Mouse (Mus musculus): ENCODE data around the gene Adk. TPM values are rescaled to one million over a fixed set of nuclear protein-coding genes. Genes with fewer than 3 reads are reported as not detected.
"Not testable (repeated sequence)": the region's sequence is repeated elsewhere in the genome, so short reads cannot be mapped to it uniquely, and the experiment has no call there.

Adk gene
- polyA plus RNA-seq, 1 experiment from 2014 or later, result 223 TPM

DNA sequence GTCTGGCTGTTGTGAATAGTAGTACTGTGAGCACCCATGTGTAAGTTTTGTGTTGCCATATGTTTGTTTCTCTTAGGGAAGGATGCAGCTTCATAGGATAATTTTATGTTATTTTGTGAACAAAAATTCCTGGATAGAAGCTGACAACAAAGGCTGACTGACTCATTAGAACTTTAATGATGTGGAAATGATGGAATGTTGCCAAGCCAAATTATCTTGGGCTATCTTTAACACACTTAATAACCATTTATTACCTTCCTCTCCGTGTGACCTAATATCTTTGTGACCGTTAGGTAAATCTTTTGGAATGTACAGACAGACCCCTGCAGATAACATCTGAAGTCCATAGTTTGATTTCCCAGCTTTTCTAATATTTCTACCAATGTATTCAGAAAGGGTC lies 33.7 kb downstream of the Adk start:
- Histone ChIP-seq H3K4me3 (no peak overlapping the region), H3K4me2 (no peak overlapping the region), H3K9me3 (replicated peaks) (no peaks in the 10 kb centered on the region), H3K4me1 (replicated peaks) (peaks cover 61% of the 10 kb centered on the region), H3K27ac (peak overlapping the region; percentile 87), H3K9ac (no peak overlapping the region), H3K27me3 (no peaks in the 10 kb centered on the region), H3K36me3 (no peaks in the 10 kb centered on the region)
- no peak for ATAC-seq (replicated peaks; ENCODE audit: insufficient number of reproducible peaks, insufficient read depth, low FRiP score, low read depth)
- WGBS, result 17% methylated on average over 2 of the region's 2 CpGs

DNA sequence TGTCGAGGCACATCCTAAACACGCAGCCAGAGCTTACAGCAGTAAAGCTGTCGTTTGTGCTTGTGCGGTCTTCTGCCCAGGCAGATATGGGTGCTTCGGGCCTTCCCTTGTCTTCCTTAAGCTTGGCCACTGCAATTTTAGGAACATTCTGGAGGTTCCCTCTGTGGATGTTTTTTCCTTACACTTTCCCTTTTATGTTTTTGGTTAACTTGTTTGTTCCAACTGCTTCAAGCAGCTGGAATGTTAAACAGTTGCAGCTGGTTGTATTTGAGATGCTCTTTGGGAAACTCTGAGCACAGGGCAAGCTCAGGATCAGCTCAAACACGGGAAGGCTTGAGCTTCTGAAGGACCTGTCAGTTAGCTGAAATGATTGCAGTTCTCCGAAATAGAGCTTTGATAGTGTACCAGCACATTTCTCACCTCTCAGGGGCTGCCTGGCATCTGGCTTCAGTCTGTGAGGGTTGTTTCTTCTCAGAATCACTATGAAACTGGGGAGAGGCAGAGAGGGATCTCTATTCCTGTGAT lies 34.5 kb downstream of the Adk start:
- no peaks in the 10 kb centered on the region for H3K9me3 ChIP-seq (replicated peaks)
- H3K4me2 ChIP-seq, result peak overlapping the region; percentile 44
- peak overlapping the region; percentile 31; the same call in 1 of the 2 replicates for H3K9ac ChIP-seq

DNA sequence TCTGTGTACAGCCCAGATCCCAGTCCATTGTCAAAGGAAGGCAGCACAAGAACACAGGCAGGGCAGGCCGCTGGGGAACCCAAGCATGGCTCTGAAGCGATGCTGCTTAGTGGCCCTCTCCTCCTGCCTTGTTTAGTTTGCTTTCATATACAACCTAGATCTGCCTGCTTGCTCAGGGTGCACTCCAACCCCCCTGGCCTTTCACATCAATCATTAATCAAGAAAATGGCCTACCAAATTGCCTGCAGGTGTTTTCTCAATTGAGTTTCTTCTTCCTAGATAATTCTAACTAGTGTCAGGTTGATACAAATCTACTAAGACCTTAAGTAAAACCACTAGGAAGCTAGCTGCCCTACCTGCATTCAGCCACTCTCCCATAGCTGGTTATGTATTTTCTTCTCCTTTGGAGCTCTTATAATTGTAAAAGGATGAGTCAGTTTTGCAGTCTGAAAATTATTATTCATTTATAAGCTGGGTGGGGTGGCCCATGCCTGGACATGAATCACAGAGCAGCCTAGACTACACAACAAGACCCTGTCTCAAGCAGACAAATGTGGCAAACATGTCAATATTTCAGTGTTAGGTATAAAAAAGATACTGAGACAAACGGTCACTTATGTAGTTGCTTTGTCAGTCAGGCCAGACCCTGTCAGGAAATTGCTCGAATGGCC lies 35.2 kb downstream of the Adk start:
- Histone ChIP-seq H3K27me3 (no peaks in the 10 kb centered on the region), H3K4me2 (peak overlapping the region; percentile 44), H3K9ac (peak overlapping the region; percentile 31; the same call in 1 of the 2 replicates), H3K4me3 (no peak overlapping the region), H3K27ac (peak overlapping the region; percentile 87), H3K36me3 (0 out of 2 replicates have a peak, but pooled peaks cover 2% of the 10 kb centered on the region), H3K9me3 (replicated peaks) (no peaks in the 10 kb centered on the region), H3K4me1 (replicated peaks) (peaks cover 55% of the 10 kb centered on the region)
- WGBS, result 46% methylated on average over 4 of the region's 4 CpGs
- ATAC-seq (replicated peaks; ENCODE audit: insufficient number of reproducible peaks, insufficient read depth, low FRiP score, low read depth), result no peak

More for the DNA sequence above, 34.5 kb downstream of the Adk start:
- Histone ChIP-seq H3K36me3 (no peaks in the 10 kb centered on the region), H3K4me3 (no peak overlapping the region), H3K27me3 (no peaks in the 10 kb centered on the region), H3K4me1 (replicated peaks) (peaks cover 61% of the 10 kb centered on the region), H3K27ac (peak overlapping the region; percentile 87)
- WGBS, result 21% methylated on average over 7 of the region's 7 CpGs
- no peak for ATAC-seq (replicated peaks; ENCODE audit: insufficient number of reproducible peaks, insufficient read depth, low FRiP score, low read depth)

DNA sequence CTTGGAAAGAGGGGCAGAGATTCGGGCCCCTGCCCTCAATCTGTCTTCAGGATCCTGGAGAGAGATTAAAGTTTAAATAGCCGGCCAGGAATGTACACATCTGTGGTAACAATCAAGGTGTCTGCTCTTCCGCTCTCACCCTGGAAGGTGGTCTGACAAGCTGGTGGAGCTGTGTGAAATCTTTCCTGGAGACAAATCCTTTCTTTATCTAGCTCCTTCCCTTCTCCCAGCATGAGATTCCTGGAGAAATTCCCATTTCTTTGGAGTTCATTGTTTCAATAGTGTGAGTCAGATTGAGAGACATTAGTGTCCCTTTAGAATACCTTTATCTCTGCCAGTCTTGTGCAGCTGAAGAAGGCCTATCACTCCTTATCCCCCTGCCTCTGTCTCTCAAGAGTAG lies 36.4 kb downstream of the Adk start:
- WGBS, result 48% methylated on average over 3 of the region's 3 CpGs
- Histone ChIP-seq H3K9me3 (replicated peaks) (no peaks in the 10 kb centered on the region), H3K9ac (no peak overlapping the region), H3K4me2 (no peak overlapping the region), H3K4me1 (replicated peaks) (peaks cover 46% of the 10 kb centered on the region), H3K4me3 (no peak overlapping the region), H3K27me3 (no peaks in the 10 kb centered on the region), H3K36me3 (peaks cover 10% of the 10 kb centered on the region), H3K27ac (0 out of 2 replicates have a peak overlapping the region, but pooled peaks have one; percentile 87)
- no peak for ATAC-seq (replicated peaks; ENCODE audit: insufficient number of reproducible peaks, insufficient read depth, low FRiP score, low read depth)

DNA sequence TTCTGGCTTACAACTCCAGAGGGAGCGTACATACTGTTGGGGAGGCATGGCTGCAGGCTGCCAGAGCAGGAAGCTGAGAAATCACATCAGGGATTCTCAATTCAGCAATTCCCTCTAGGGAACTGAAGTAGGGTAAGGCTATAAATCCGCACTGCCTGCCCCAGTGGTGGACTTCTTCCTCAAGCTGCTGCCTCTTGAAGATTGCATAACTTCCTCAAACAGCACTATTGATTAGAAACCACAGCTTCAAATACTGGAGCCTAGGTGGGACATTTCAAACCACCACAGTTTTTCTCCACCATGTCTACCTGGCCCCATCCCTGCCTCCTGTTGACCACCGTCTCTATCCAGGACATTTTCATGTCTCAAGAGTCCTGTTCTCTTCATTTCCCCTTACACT lies 38.0 kb downstream of the Adk start:
- no peak for ATAC-seq (replicated peaks; ENCODE audit: insufficient number of reproducible peaks, insufficient read depth, low FRiP score, low read depth)
- peaks cover 50% of the 10 kb centered on the region for H3K4me1 ChIP-seq (replicated peaks)
- 72% methylated on average over 3 of the region's 3 CpGs for WGBS

DNA sequence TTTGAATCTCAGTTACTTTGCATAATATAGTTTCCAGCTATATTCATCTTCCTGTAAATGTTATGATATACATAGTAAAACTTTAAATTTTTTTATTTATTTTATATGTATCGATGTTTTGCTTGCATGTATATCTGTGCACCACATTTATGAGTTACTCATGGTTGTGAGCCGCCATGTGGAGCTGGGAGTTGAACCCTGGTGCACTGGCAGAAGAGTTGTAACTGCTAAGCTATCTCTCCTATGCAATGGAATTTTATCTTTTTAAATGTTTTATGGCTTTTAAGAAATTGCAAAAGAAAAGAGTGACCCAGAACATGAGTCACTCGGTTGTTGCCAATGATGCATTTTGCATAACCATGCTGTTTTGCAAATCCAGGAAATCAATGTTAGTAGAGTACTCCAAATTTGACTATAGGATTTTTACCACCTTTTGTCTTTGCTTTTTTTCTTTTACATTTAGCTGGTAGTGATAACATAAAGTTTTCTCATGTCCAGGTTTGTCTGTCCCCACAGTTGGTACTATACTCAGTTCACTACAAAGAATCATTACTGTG lies 38.6 kb downstream of the Adk start:
- H3K4me1 ChIP-seq (replicated peaks), result peaks cover 44% of the 10 kb centered on the region
- 92% methylated on average over 3 of the region's 3 CpGs for WGBS
- no peak for ATAC-seq (replicated peaks; ENCODE audit: insufficient number of reproducible peaks, insufficient read depth, low FRiP score, low read depth)
- no peaks in the 10 kb centered on the region for H3K9me3 ChIP-seq (replicated peaks)
- H3K9ac ChIP-seq, result no peak overlapping the region
- no peak overlapping the region for H3K4me3 ChIP-seq
- H3K27ac ChIP-seq, result no peak overlapping the region
- H3K27me3 ChIP-seq, result no peaks in the 10 kb centered on the region
- H3K4me2 ChIP-seq, result no peak overlapping the region
- H3K36me3 ChIP-seq, result peaks cover 10% of the 10 kb centered on the region

More for the DNA sequence above, 38.0 kb downstream of the Adk start:
- no peak overlapping the region for H3K9ac ChIP-seq
- H3K36me3 ChIP-seq, result peaks cover 10% of the 10 kb centered on the region
- H3K27ac ChIP-seq, result no peak overlapping the region
- H3K9me3 ChIP-seq (replicated peaks), result no peaks in the 10 kb centered on the region
- no peaks in the 10 kb centered on the region for H3K27me3 ChIP-seq
- no peak overlapping the region for H3K4me3 ChIP-seq
- H3K4me2 ChIP-seq, result no peak overlapping the region

DNA sequence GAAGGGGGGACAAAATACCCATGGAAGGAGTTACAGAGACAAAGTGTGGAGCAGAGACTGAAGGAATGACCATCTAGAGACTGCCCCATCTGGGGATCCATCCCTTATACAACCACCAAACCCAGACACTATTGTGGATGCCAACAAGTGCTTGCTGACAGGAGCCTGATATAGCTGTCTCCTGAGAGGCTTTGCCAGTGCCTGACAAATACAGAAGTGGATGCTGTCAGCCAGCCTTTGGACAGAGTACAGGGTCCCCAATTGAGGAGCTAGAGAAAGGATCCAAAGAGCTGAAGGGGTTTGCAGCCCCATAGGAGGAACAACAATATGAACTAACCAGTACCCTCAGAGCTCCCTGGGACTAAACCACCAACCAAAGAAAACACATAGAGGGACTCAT lies 41.8 kb downstream of the Adk start:
- not testable (repeated sequence) for H3K4me2 ChIP-seq; H3K36me3 ChIP-seq; H3K4me3 ChIP-seq; H3K9me3 ChIP-seq (replicated peaks); H3K9ac ChIP-seq; H3K27me3 ChIP-seq; ATAC-seq (replicated peaks; ENCODE audit: insufficient number of reproducible peaks, insufficient read depth, low FRiP score, low read depth)
- H3K4me1 ChIP-seq (replicated peaks), result peaks cover 17% of the 10 kb centered on the region; the same call in 1 of the 2 replicates
- 0 out of 2 replicates have a peak overlapping the region, but pooled peaks have one; percentile 16 for H3K27ac ChIP-seq

DNA sequence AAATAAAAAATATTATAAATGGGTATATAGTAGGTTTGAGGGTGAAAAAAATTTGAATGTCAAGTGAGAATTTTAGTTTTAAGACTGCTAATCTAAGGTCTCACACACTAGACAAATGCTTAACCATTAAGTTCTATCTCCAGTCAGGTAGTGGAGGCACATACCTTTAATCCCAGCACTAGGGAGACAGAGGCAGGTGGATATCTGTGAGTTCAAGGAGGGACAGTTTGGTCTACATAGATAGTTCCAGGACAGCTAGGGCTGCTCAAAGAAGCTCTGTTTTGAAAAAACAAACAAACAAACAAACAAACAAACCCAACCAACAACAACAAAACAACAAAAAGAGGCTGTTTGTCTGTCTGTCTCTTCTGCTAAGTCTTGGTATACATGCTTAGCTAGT lies 43.9 kb downstream of the Adk start:
- Histone ChIP-seq H3K27ac (no peak overlapping the region), H3K9ac (no peak overlapping the region), H3K4me3 (no peak overlapping the region), H3K27me3 (no peaks in the 10 kb centered on the region), H3K9me3 (replicated peaks) (no peaks in the 10 kb centered on the region), H3K4me1 (replicated peaks) (peaks cover 21% of the 10 kb centered on the region), H3K4me2 (no peak overlapping the region), H3K36me3 (peaks cover 10% of the 10 kb centered on the region)
- no peak for ATAC-seq (replicated peaks; ENCODE audit: insufficient number of reproducible peaks, insufficient read depth, low FRiP score, low read depth)

DNA sequence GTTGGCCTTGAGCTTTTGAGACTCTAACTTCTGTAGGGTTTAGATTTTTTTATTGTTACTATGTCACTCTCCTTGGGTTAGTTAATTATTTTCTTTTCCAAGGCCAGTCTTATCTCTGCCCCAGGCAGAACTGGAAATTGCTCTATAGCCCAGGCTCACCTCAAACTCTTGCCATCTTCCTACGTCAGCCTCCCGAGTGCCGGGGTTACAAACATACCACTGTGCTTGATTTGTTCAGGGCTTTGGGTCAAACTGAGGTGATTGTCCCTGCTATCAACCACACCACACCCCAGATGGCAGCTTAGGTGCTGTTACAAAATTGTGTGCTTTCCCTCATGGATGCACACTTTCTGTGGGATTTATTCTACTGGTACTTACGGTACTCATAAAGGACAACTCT lies 44.3 kb downstream of the Adk start:
- H3K4me3 ChIP-seq, result no peak overlapping the region
- H3K27me3 ChIP-seq, result no peaks in the 10 kb centered on the region
- H3K36me3 ChIP-seq, result peaks cover 10% of the 10 kb centered on the region
- H3K4me1 ChIP-seq (replicated peaks), result peaks cover 25% of the 10 kb centered on the region
- no peaks in the 10 kb centered on the region for H3K9me3 ChIP-seq (replicated peaks)
- no peak for ATAC-seq (replicated peaks; ENCODE audit: insufficient number of reproducible peaks, insufficient read depth, low FRiP score, low read depth)
- no peak overlapping the region for H3K9ac ChIP-seq
- H3K27ac ChIP-seq, result no peak overlapping the region
- 76% methylated on average over 4 of the region's 4 CpGs for WGBS
- no peak overlapping the region for H3K4me2 ChIP-seq

DNA sequence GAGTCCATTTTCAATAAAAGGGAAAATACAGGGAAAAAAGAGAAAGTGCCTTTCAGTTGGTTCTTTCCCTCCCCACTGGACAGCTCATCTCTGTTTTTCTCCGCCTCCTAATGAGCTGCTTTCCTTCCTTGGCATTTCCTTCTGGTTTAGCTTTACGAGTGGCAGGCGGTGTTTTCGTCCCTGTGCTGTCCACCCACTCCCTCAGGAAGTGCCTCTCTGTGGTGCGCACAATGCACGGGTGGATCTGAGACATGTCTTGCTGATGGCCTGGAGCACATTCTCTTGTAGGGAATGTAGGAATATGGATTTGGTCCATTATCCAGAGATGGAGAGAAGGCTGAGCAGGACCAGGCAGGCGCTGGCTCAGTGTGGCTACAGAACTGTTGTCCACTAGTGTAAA lies 47.0 kb downstream of the Adk start:
- no peak overlapping the region for H3K4me2 ChIP-seq
- no peak overlapping the region for H3K9ac ChIP-seq

DNA sequence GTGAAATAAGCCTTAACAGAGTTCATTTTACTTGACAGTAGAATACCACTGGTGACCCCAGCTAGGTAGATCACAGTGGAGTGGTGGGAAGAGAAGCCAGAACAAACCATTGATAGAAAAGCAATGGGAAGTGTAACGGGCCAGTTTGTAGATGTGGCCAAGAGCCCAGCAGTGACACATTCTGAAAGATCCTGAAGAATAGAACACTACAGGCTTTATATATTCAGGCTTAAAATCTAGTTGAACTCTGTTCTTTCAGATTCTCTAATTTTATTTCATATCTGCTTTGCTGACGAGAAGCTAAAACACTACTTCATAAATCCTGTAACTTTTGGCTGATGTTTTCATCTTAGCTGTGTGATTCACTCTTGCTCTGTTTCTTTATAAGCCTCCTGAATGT lies 48.5 kb downstream of the Adk start:
- H3K9me3 ChIP-seq (replicated peaks), result no peaks in the 10 kb centered on the region
- 74% methylated on average over 2 of the region's 2 CpGs for WGBS
- no peak overlapping the region for H3K9ac ChIP-seq
- no peaks in the 10 kb centered on the region for H3K36me3 ChIP-seq
- peaks cover 22% of the 10 kb centered on the region for H3K4me1 ChIP-seq (replicated peaks)
- H3K27ac ChIP-seq, result peak overlapping the region; percentile 63; the same call in 1 of the 2 replicates
- H3K4me3 ChIP-seq, result no peak overlapping the region
- H3K4me2 ChIP-seq, result no peak overlapping the region
- ATAC-seq (replicated peaks; ENCODE audit: insufficient number of reproducible peaks, insufficient read depth, low FRiP score, low read depth), result no peak
- H3K27me3 ChIP-seq, result no peaks in the 10 kb centered on the region

More for the DNA sequence above, 47.0 kb downstream of the Adk start:
- 0 out of 2 replicates have a peak overlapping the region, but pooled peaks have one; percentile 27 for H3K27ac ChIP-seq
- no peaks in the 10 kb centered on the region for H3K9me3 ChIP-seq (replicated peaks)
- H3K4me3 ChIP-seq, result no peak overlapping the region
- no peak for ATAC-seq (replicated peaks; ENCODE audit: insufficient number of reproducible peaks, insufficient read depth, low FRiP score, low read depth)
- H3K36me3 ChIP-seq, result no peaks in the 10 kb centered on the region
- H3K27me3 ChIP-seq, result no peaks in the 10 kb centered on the region
- H3K4me1 ChIP-seq (replicated peaks), result peaks cover 29% of the 10 kb centered on the region
- 58% methylated on average over 7 of the region's 7 CpGs for WGBS

DNA sequence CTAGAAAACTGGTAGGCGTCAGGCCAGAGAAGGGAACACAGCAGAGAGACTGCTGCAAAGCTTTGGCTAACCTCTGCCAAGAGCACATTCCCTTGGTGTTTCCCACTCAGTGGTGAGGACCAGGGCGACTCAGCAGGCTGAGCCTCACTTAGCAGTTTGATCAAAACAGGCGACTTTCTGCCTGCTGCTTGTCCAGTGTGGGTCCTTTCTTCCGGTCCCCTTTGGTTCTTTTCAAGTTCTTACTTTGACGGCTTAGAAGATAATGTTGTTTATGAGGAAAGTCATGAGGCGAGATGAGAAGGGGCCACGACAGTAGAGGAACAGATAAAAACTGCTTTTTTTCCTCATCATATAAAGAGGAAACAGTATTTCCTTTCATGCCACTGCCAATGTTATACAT lies 49.2 kb downstream of the Adk start:
- Histone ChIP-seq H3K9me3 (replicated peaks) (no peaks in the 10 kb centered on the region), H3K27ac (peak overlapping the region; percentile 63), H3K9ac (no peak overlapping the region), H3K4me3 (no peak overlapping the region), H3K36me3 (no peaks in the 10 kb centered on the region), H3K27me3 (no peaks in the 10 kb centered on the region), H3K4me1 (replicated peaks) (peaks cover 22% of the 10 kb centered on the region), H3K4me2 (no peak overlapping the region)
- WGBS, result 25% methylated on average over 7 of the region's 7 CpGs
- no peak for ATAC-seq (replicated peaks; ENCODE audit: insufficient number of reproducible peaks, insufficient read depth, low FRiP score, low read depth)

Data from heart, embryonic 15.5 days (tissue).